Mouse (Mus musculus) brain, embryonic 18.5 days (tissue): ENCODE results near the gene Ccr10.
A peak's percentile ranks its signal among the peaks of the same experiment; 100 is the strongest.

Experiments
- DNase-seq: peaks from one replicate; pipeline ENCODE4 v3.0.0-alpha.2; 2012; ENCODE audit warnings: low read depth, low spot score

The Ccr10 gene

GRCm38 (mm10) chr11:101174851-101175628 lies at the start of gene Ccr10:
Ccr10 (minus strand) TSS chr11:101175443.
- DNase-seq = no peak

DNA sequence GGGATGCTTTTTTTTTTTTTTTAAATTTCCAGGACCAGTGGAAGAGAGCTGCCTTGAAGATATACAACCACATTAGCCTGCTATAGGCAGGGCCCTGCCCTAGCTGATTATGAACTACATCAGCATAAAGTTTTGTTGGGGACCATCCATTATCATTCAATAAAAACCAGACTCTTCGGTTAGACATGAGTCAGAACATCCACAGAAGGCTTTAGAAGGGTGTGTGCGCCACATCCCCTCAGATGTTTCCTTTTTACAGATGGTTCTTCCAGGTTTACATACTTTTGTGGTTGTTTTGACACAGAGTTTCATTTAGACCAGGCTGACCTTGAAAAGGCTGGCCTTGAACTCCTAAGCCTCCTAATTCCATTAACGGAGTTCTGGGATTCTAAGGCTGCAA lies 49.1 kb upstream of the Ccr10 start:
- DNase-seq = no peak

DNA sequence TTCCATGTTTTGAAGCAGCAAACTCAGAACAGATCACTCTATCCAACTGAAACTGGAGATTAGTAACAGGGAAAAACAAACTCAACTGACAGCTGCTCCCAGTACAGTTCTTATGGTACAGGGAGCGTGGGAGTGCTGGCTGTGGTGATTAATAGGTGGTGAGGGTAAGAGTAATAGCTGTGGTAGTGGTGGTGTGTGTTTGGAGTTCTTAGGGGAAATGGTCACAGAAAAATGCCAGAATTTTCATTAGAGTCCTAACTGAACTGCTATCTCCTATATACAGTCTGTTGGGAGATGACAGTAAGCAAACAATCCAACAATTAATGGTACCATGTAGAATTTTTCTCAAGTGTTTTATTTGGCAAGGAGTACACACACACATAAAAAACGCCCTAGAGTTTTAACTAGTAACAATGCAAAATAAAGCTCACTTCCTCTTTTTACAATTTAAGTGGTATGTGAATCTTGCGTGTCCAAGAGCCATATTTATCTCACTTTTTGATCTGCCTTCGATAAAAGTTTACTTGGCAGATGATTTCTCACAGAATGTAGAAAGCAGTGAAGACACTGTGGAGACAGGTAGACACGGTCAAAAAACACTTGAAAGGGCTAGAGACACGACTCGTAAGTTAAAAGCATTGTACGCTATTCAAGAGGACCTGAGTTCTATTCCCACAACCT lies 46.2 kb upstream of the Ccr10 start:
- DNase-seq = no peak

GRCm38 (mm10) chr11:101220853-101221252 lies 45.6 kb upstream of the Ccr10 start:
- no peak for DNase-seq

DNA sequence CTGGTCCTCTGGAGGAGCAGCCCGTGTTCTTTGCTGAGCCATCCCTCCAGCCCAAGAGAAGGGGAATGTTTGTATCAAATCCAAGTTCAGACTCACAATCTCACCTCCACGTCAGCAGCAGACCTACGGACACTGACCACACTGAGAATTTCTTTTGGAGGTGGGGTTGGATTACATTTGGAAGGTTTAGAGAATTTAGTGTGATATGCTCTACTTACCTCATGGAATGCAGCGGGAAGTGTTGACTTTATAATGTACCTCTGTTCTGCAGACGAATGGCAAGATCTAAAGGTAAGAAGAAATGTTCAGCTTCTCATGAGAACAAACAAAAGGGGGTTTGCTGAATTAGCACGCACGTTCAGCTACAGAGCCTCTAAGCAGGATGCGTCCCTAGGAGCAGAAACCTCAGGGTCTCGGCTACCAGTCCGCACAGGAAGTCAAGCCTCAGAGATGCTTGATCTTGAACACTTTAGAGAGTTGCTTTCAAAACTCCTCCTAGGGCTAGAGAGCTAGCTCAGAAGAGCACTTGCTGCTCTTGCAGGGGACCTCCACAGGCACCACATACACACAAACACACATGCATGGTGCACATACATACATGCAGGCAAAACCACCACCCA lies 43.3 kb upstream of the Ccr10 start:
- DNase-seq = no peak

- DNase-seq = no peak
Measured at GRCm38 (mm10) chr11:101216936-101217335, 41.7 kb upstream of the Ccr10 start.

DNA sequence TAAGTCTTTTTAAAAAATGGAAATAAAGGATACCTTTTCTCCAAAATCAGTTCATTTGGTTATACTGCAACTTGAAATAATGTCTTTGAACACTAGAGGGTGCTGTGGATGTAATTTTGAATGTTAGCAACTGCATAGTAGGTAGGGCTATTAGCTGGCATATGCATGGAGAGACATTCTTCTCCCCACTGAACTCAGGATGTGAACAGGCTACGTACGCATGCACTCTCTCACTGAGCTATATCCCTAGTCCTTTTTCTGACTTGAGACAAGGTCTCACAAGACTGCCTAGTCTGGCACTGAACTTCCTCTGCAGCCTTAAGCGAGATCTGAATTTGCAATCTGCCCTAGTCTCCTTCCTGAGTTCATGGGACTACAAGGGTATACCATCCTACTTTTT lies 36.7 kb upstream of the Ccr10 start:
- peak; percentile 42 for DNase-seq

GRCm38 (mm10) chr11:101200986-101201385 lies 25.7 kb upstream of the Ccr10 start:
- DNase-seq = no peak

DNA sequence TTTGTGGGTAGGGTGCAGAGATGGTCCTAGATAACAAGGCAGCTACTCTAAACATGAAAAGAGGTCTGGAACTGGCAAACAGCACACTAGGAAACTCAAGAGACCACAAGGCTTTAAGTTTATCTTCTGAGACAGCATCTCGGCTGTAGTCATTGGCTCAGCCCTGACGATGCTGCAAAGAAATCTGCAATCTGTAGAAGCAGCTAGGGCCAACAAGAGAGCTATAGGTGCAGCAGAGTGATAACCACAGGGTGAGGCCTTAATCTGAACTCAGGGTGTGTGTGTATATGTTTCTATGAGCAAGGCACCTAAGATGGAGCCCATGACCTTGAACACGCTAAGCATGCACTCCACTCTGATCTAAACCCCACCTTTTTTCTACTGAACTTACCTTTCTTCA lies 24.3 kb upstream of the Ccr10 start:
- DNase-seq = no peak

GRCm38 (mm10) chr11:101196175-101196574 lies 20.9 kb upstream of the Ccr10 start:
- DNase-seq = no peak

GRCm38 (mm10) chr11:101195571-101195970 lies 20.3 kb upstream of the Ccr10 start:
- DNase-seq = no peak

- no peak for DNase-seq
Measured at GRCm38 (mm10) chr11:101195101-101195500, 19.9 kb upstream of the Ccr10 start.

- DNase-seq = no peak
Measured at GRCm38 (mm10) chr11:101194643-101195042, 19.4 kb upstream of the Ccr10 start.

DNA sequence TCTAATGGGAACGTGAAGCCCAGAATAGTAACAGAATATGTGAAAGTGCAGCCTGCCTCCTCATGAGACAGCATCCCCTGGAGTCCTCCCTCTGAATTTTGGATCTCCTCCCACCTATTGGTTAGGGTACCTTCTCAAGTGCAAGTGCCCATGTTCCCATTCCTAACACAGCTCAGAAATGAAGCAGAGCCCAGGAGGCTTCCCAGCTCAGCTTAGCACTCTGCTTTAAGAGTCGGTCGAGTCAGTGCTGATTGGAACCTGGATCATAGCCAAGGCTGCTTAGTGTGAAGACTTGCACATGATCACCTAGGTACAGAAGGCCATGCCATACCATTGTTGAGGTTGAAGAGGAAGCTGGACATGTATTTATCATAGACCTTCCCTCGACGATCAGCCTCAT lies 18.9 kb upstream of the Ccr10 start:
- DNase-seq = no peak

DNA sequence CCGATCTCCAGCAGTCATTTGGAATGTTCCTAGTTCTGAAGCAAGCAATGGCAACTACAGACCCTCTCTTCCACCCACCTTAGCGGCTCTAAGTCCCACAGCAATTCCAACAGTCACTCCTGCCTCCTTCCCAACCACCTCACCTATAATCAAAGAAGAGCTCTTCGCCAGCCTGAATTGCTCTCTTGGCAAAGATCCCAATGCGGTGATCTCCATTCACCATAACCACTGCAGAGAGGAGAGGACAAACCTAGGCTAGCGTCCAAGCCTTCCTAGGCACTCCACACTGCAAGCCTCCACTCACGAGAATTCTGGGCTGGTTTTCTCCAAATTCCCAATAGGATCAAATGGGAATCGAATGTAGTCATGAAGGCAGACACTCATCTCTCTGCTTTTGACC lies 17.8 kb upstream of the Ccr10 start:
- DNase-seq = no peak

GRCm38 (mm10) chr11:101192646-101193045 lies 17.4 kb upstream of the Ccr10 start:
- no peak for DNase-seq

- no peak for DNase-seq
Measured at GRCm38 (mm10) chr11:101191919-101192470, 16.8 kb upstream of the Ccr10 start.

- no peak for DNase-seq
Measured at GRCm38 (mm10) chr11:101190913-101191907, 16.0 kb upstream of the Ccr10 start.

- DNase-seq = no peak
Measured at GRCm38 (mm10) chr11:101190181-101190912, 15.1 kb upstream of the Ccr10 start.

- DNase-seq = no peak
Measured at GRCm38 (mm10) chr11:101189495-101190180, 14.4 kb upstream of the Ccr10 start.
